Mouse (Mus musculus): ENCODE data around the gene Iqcj.

Iqcj gene

DNA sequence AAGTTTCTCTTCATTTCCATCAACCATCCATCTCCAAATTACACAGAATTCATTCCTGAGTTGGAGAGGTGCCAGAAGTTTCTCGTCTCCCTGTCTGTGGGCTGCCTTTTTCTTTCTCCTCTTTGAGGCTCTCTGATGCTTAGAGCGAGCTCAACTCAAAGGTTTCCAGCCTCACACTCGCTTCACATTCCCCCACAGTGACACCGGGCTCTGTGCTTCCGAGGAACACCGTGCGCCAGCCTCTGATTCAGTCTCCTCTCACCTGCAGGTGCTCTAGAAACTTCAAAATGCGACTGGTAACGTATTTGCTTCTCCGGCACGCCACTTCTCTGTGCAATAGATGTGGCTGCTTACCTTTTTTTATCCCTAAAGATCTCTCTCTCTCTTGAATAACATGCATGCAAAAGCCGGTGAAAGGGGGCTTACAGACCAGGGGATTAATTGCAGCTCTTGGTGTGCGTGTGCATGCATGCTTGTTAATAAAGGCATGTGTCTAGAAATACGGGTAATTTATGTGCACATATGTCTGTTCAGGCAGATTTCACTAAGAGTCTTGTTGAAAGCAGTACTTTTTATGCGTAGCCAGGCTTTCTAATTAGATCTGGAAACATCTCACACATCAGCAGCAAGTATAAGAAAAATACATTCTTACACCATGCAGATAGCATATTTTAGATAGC lies at the start of gene Iqcj, which contains the start of gene Iqschfp:
Gene Iqcj (plus strand): TSS at position 195 of the 680 bp plus-strand sequence.
Gene Iqschfp (plus strand): TSS at position 207 of the 680 bp plus-strand sequence.
- no peak for DNase-seq (ENCODE audit: low spot score)

DNA sequence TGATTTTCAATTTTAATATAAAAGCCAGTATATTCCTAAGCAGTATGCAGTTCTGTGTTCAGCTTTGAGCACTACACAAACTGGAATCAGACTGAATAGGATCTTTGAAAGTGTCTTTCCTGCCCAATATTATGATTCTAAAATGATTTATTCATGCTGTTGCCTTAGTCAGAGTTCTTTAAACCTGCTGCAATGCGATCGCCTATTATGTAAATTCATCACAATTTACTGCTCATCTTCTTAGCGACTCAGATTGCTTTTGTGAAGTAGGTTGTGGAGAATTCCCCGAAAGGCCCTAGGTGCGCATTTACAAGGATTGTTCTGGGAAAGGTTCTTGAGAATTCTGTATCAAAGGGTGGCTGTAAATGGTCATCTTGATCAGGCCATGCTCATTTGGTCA lies 39.6 kb upstream of the Iqcj start:
- DNase-seq (ENCODE audit: low spot score), result no peak

DNA sequence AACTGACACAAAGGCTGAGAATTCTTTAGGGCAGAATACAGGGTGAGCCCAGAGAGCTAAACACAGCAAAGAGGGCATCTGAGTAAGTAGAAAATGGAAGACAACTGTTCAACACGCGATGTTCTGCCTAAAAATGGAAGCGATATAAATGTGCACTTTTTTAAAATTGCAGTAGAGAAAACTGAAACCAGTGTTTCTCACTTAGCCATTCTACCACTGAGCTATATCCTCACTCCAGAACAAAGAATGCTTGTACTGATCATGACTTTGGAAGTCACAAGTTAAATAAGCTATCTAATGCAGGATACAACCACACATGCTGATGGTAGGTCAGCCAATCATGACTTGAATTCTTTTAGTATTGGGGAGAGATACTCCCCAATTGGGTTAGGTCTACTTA lies 30.5 kb upstream of the Iqcj start:
- no peak for DNase-seq (ENCODE audit: low spot score)

DNA sequence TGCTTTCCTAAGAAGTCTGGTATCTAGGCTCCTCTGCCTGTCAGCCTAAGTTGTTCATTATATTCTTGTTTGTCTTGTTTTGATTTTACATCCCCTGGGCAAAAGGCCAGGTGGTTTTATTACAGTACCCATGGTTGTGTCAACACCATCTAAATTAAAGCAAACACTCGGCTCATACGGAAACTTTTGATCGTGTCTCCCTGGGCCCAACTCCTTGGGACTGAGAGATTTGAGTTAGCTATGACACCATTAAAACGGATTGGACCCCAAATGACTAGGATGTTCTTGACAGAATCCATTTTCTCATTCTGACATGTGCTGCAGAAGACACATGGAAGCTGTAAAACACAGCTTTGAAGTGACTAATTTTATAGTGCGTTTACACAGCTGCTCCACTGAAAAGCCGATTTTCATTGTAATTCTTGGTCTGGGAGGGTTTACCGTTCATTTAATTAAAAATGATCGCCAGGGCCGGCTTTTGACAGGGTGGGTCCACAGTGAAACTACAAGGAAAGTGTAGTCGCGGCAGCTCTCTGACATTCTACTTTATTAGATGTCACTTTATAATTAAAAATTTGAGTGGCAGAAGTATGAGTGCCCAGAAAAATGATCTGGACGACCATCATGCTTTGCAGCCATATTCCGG lies 24.5 kb upstream of the Iqcj start:
- DNase-seq (ENCODE audit: low spot score), result no peak

DNA sequence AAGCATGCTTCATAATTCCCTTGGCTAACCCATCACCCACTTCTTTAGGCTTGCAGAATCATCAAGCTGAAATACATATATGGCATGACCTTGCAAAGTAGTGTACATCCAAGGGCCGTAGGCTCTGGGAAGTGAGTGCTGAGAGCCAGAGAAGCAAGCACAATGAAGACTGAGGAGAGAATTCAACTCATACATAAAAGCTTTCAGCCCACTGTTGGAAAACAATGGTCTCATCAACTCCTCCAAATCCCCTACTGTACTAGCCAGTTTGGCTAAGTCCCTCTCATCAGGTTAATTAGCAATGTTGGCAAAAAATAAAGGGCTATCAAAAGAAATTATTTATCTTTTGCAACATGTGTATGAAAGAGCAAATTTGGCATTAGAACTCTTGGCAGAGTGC lies 22.6 kb upstream of the Iqcj start:
- no peak for DNase-seq (ENCODE audit: low spot score)

DNA sequence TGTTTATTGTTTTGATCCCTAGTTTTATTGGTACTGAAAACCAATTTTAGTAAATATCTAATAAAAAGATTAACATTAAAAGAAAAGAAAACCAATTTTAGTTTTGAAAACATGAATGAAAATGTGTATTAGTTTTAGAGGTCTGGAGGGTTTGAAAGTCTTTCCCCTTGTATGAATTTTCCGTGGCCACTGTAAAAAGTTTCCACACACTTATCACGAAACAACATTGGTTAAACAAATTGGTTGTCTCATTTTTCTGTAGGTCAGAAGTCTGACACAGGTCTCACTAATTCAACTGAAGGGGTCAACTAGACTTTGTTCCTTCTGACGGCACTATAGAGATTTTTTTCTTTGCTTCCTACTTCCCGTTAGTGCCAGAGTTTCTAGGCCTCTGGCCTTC lies 14.8 kb upstream of the Iqcj start:
- DNase-seq (ENCODE audit: low spot score), result no peak

DNA sequence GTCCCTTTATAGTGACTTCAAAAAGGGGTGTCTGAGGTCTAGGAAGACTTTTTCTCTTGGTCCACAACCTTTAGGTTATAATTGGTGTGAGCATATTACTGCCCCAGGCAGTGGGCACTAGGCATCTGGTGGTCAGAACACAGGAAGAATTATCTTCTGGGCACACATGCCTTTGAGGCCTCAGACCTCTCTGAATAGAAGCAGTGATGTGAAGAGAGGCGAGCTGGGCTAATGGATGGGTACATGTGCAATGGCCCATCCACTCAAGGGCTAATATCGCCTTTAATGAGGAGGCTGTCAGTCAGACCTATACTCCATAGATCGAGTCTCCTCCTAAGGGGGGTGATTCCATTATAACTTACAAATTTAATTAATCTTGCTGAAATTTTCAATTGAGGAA lies 7.7 kb upstream of the Iqcj start:
- no peak for DNase-seq (ENCODE audit: low spot score)

DNA sequence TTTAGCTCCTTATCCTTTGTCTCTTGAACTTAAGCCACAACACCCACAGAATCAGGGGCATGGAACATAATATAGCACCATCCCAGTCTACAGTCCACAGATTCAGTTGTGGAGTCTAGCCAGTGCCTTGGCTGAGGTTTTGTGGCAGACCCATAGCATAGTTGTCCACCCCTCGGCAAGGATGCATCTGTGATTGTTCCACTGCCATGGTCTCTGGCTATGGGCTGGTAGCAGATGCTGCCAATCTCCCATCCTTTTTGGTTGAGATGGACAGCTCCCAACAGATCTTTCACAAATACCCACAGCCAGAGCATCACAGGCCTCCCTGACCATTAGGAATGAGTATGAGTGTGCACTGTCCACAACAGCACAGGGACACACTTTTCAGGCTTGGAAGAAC lies 5.8 kb upstream of the Iqcj start:
- no peak for DNase-seq (ENCODE audit: low spot score)

DNA sequence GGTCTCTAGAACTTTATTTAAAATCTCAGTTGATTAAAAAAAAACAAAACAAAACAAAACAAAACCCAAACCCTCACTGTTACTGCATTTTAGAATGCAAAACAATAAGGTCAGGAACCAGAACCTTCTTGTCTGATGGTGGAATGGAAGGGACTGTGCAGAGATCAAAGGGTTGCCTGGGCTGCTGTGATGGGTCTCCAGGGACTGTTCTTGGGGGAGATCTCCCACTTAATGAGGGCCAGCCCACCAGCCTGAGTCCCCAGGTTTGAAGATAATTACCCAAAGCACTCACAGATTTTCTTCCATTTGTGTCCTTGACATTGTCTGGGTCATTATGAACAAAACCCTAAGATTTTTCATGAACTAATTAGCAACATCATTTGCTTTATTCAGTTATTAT lies 4.8 kb upstream of the Iqcj start:
- no peak for DNase-seq (ENCODE audit: low spot score)

DNA sequence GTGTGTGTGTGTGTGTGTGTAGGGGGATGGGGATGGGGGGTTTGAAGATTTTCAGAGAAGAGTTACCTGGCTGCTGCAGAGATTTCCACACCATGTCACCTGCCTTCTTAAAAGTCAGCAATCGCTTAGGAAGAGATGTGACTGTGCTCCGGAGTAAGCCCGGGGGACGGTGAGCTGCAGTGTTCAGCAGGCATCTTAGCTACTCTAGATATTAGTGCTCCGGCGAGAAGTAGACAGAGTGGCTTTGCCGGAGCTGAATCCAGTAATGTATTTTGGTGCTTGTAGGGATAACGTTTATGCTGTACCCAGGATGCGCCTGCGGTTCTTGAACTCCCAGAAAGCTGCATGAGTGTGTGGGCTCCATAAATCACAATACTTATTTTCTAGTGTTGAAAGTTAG lies 748 bp downstream of the Iqcj start:
- no peak for DNase-seq (ENCODE audit: low spot score)

DNA sequence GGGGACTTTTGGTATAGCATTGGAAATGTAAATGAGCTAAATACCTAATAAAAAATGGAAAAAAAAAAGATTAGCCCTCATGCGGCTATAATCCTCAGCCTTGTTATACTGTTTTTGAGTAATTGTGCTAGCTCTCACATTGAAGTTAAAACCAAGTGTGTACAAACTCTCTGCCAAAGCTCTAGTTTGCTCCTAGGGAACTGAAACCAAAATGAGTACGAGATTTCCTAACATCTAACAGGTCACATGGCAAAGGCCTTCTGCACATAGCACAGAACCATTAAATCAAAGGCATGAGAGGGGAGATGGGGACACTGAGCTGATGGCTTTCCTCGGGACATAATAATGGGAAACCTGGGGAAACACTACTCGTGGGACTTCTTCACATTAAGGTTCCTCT lies 10.5 kb downstream of the Iqcj start:
- DNase-seq (ENCODE audit: low spot score), result no peak

DNA sequence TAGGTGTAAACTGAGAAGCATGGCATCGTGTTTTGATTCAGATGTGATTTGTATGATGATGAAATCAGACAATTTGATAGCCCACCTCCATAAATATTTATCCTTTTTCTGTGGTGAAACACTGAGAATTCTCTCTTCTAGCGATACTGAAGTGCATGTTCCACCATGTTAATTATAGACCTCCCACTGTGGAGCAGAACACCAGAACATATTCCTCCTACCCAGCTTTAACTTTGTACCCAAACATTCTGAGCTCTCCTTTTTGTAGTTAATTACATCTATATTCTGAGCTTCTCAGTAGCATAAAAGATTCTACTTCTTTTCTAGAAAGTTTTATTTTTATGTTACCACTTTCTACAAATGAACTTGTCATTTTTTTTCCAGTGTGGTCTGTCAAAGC lies 16.6 kb downstream of the Iqcj start:
- DNase-seq (ENCODE audit: low spot score), result no peak

DNA sequence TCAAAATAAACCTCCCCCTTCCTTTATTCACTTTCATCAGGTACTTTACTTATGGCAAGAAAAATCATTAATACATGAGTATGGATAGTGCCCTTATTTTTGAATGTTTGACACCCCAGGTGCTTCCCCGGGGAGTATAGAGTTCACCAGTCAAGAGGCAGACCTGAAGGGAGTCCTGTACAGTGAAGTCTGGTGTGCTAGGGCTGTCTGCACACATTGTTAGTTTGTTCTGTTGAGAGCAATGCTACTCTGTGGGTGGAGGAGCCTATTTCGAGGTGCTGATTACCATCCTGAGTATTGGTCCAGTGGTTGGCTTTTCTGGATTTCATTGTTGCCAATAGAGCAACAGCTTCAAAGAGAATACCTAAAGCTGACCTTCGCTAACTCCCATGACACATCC lies 26.1 kb downstream of the Iqcj start:
- no peak for DNase-seq (ENCODE audit: low spot score)

DNA sequence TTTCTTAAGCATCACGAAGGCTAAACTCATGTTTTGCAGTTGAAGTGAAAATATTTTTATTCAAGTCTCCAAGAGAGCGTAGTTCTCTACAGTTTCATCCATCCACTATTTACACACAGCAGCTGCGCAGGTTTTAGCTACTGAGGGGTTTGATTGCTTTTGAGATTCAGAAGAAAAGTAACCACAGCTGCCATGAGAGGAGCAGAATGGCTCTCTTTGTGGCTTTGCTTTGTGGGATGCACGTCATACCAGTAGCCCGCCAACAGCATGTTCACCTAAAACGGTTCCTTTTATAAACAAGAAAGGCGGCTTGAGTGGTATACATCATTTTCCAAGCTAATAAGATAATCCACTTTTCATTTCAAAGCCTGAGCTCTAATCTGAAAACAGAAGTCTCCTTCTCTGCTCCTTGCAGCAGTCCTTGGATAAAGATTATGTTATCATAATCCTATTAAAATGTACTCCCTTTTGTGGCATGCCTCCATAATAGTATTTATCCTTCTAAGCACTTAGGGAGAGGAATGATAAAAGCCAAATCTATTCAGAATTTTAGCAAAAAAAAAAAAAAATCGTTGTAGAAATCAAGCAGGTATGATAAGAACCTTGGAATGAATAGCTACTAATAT lies 26.7 kb downstream of the Iqcj start:
- DNase-seq (ENCODE audit: low spot score), result no peak

DNA sequence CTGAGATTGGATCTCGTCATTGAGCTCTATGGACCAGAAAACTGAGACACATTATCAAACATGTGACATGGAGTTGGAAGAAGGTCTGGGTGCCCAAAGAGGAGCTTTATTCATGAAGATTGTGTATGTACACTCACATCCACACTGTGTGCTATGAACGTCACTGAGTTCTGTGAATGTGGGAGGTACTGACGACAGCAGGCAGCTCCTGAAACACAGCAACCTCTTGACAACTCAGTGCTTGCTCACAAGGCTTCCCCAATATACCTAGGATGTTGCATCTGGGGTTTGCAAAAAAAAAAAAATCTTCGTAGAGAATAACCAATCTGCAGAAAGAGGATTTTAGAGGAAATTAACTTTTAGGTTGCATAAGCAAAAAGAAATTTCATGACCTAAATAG lies 31.1 kb downstream of the Iqcj start:
- DNase-seq (ENCODE audit: low spot score), result no peak

DNA sequence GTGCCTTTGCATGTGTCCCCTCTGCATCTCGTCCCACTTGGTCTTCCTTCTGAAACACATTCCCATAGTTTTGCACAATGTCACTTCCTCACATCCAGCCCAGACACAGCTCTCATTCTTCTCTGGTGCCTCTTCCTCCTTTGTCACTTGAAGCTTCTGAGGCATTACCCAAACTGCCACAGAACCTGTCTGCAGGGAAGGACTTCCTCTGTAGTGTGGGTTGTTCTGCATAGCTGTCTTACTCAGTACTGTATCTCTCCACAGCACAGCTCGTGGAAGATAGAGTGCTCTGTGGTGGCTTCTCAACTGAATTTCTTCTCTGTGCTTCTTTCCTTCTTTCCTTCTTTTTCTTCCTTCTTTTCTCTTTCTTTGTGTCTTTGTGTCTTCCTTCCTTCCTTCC lies 33.4 kb downstream of the Iqcj start:
- DNase-seq (ENCODE audit: low spot score), result no peak

DNA sequence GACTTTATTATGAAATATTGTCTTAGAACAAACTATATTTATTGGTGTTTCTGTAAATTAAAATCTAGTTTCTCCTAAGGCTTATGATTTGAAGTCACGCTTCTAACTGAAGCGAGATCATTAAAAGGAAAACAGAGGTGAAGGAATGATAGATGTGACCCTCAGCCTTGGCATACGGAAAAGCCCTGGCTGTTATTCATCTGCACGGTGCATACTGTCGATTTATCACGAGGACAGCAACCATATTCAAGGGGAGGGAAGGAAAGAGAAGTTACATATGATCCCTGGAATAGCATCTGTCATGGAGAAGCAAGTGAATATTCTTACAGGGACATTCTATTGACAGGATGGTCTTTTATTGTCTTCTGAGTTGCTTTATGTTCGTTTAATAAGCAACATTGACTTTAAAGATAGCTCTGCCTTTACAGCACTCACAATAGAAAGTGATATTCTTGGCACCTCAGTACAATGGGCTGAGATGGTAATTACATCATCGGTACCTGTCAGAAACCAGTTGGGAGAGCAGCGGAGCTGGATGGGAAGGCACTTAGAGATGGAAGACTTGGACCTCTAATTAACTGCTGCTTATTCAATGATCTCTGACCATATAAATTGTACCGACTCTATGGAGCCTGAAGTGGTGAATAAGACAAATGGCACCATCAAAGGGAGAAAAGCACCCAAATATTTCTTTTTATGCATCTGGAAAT lies 38.6 kb downstream of the Iqcj start:
- DNase-seq (ENCODE audit: low spot score), result no peak

DNA sequence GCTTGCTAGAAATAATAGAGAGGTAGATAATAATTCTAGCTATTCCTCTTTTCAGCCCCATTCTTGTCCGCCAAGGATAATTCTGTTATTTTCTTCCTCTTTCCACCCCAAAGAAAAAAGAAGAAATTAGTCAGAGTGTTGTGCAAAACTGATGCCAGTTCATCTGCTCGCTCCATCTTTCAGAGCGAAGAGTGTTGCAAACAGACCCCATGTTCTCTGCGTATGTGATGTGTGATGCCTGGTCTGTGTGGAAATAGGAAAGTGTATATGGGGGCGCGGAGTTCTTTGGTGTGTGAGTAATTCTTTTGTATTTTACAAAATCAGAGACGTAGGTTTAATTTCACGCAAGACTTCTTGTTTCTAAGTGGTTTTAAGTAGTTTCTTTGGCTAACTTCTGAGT lies 39.2 kb downstream of the Iqcj start:
- DNase-seq (ENCODE audit: low spot score), result no peak

DNA sequence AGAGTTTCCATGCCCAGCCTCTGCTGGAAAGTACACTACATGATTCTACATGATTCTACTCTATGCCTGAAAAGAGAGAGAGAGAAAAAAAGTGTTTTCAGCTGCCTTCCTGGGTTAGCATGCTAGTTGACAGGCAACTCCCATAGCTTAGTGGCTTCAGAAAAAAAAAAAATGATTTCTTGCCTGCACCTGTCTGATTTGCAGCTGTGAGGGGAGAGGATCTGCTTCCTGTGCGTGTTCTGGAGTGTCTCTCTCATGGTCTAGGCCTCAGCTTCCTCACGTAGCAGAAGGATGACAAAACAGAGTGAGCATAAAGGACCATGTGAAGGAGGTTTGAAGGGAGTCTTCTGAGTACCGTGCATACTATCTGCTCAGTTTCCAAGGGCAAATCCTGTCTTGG lies 39.9 kb downstream of the Iqcj start:
- DNase-seq (ENCODE audit: low spot score), result no peak

DNA sequence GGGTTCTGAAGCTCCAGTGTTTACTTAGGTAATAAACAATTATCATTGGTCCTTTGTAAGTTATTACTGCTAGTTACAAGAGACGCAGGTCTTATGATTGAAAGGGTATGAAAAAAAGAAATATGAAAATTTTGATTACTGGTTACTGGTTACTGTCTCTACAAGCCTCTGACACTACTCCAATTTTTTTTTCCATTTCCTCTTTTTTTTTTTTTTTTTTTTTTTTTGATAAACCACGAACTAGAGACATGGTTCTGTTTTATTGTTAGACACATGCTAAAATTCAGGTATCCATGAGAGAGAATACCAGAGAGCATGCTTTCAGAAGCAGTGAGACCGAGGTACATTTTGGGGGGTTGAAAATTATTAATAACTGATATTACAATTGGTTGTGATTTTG lies 43.8 kb downstream of the Iqcj start:
- DNase-seq (ENCODE audit: low spot score), result no peak

DNA sequence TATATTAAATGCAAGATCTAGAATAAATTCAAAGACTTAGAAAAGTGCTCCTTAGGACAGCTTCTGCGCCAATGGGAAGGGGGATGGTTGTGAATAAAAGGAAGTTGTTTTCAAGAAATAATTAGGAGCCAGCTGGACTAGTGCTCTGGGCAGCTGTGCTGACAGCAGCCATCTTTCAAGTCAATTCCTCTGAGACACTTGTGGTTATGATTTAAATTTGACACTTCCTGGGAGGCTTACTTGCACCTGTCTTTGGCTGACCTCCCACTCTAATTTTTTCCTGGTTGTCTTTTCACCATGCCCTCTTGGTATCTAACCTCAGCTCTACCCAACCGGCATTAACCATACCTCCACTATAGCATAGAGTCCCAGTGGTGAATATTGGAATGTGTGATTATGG lies 55.0 kb downstream of the Iqcj start:
- DNase-seq (ENCODE audit: low spot score), result no peak

DNA sequence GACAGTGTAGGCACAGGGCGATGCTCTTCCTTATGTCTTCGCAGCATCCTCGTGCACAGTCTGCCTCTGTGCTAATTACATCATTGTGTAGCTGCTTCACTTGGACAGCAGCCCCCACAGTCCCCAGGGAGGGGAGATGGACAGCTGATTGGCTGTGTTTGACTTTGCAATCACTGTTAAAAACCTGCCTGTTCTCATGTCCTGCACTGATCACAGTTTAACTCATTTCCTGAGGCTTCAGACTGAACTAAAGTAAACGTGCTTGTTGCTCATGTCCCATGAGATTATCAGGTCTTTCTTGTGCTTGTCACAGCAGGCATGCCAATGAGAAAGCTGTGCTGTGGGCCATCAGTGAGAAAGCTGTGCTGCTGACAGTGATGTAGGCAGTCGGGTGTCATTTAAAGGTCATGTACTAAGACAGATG lies 60.5 kb downstream of the Iqcj start:
- no peak for DNase-seq (ENCODE audit: low spot score)

DNA sequence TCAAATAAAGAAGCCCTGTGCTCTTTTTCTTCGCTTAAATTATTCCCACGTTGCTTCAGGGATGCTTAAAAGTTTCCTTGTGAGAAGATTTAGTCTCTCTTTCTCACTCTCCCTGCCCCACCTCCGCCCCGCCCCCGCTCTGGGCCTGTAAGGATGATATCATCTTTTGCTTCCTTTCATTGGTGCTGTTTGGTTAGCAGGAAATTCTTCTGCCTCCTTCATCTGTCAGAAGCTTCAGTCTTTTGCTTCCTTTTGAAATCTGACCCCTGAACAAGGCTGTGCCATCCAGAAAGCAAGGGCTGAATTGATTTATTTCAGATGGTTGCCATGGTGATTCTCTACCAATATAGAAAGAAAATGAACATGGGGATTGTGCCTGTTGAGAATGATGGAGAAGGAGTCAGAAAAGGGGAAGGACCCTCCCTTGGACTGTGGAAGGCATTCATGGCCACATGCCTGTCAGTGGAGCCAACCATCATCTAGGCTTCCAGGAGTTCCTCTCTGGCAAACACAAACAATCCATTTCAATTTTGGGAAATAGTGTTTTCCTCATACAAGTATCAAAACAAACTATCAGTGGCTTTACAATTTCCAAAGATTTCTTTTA lies 62.5 kb downstream of the Iqcj start:
- no peak for DNase-seq (ENCODE audit: low spot score)

Data from urinary bladder, postnatal 25 days (tissue).